Mouse (Mus musculus): ENCODE data around the gene Ankdd1a.

Ankdd1a gene

DNA sequence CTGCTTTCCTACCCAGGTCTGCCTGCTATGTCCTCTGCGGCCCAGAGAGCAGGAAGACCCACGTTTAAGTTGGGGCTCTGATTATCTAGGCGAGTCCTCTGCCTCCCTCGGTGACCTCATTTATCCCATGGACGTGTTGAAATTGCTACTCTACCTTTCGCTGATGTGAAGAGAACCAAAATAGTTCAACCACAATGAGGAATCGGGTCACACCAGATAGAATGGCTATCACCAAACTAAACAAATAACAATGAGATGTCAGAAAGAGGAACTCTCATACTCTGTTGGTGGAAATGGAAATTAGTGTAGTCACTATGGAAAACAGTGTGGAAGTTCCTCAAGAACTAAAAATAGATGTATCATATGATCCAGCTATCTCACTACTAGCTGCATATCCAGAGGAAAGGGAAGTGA is 22.1 kb upstream of the Ankdd1a start:
- in situ Hi-C loops (cut with MboI) = loop anchor here (5.0 kb wide), 1 partner anchor 35 kb away; no protein-coding TSS in a partner anchor

DNA sequence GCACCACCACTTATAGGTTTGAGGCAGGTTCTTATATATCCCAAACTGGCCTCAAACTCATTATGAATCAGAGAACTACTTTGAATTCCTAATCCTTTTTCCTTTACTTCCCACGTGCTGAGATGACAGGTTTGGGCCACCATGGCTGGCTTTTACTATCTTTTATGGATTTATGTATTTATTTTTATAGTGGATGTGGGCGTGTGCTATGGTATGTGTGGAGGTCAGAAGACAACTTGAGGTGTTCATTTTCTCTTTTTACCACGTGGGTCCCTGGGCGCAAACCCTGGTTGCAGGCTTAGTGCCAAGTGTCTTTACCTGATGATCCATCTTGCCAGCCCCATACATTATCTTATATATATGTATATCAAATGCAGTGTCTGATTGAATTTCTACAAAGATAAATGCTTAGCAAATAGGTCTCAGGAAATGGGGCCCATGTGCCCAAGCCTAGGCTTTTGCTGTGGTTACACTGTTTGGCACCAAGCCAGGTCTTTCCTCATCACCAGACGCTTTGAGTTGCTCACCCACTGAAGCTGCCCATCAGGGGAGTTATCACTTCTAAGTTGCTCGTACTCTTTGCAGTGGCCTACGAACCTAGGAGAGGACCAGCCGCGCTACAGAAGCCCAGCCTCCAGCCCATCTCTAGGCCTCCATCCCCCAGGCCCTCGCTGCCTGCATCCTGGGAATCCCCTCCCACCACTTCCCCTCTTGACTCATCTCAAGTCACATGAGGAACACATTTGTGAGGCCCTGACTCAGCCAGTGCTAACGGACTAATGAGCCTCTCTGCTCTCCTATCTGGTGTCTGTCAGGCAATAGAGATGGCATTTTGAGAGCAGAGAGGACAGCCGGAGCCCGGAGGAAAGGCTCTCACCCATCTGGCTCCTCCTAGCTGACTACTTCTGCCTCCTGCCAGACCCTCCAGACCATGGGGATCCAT is 21.4 kb upstream of the Ankdd1a start:
- in situ Hi-C loops (cut with MboI) = loop anchor here (5.0 kb wide), 1 partner anchor 36 kb away; no protein-coding TSS in a partner anchor

DNA sequence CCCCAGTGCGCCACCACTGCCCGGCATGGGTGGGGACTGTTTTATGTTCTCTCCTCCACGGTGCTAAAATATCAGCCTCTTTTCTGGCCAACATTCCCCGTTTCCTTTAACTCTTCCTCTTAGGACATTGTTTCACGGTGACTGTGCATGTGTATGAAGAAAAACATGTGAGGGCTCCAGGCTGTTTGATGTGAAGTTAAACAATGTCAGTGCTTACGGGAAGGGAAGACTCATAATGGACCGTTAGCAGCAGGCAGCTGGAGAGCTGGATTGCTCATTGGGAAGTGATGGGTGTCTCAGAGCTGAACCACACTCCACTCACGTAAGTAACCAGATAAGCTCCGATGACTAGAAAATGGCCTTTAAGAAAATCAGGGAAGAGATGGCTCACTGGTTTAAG is 19.7 kb upstream of the Ankdd1a start:
- in situ Hi-C loops (cut with MboI) = loop anchor here (5.0 kb wide), 1 partner anchor 38 kb away; no protein-coding TSS in a partner anchor

DNA sequence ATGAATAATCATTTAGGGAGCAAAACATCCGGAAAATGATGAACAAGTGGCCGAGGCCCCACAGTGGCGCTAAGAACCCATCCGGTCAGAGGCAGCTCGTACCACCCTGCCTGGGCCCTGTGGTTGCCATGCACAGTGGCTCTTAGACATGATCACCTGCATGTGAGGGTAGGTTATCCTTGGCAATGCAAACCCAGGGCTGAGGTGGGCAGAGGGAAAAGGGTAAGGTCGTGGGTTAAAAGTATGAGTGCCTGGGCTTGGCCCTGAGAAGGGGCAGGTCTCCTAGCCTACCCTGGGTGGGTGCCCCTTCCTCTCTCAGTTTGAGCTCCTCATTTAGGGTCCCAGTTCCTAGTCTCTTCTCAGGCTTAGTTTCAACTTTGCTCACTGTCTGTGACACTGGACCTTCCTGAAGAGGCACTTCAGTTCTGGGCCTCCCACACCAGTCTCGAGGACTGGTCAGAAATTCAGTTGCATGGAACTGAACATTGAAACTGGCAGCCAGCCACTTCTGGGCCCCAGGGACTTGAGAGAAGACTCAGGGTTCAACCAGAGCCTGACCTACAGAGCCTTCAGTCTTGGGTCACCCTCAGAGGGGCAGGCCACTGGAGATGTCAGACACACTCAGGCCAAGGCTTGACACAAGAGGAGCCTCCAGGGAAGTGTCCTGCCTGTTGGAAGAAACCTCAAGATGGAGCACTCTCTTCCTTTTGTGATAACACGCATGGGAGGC is 18.1 kb upstream of the Ankdd1a start:
- in situ Hi-C loops (cut with MboI) = no loop called here

DNA sequence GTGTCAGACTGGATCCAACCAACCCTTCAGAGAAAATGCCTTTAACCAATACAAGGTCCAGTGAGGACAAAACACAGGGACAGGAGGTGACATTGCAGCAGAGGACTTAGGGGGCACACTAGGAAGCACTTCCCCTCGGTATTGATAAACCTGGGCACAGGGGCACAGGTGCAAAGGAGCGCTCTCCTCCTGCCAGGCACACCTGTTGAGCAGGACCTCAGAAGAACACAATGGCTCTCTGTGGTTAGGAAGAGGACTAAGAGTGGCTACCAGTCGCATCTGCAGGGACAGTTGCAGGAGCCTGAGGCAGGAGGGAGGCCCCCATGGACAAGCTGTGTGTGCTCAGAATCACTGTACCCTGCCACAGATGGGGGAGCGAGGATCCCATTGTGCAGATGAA is 16.5 kb upstream of the Ankdd1a start:
- in situ Hi-C loops (cut with MboI) = no loop called here

DNA sequence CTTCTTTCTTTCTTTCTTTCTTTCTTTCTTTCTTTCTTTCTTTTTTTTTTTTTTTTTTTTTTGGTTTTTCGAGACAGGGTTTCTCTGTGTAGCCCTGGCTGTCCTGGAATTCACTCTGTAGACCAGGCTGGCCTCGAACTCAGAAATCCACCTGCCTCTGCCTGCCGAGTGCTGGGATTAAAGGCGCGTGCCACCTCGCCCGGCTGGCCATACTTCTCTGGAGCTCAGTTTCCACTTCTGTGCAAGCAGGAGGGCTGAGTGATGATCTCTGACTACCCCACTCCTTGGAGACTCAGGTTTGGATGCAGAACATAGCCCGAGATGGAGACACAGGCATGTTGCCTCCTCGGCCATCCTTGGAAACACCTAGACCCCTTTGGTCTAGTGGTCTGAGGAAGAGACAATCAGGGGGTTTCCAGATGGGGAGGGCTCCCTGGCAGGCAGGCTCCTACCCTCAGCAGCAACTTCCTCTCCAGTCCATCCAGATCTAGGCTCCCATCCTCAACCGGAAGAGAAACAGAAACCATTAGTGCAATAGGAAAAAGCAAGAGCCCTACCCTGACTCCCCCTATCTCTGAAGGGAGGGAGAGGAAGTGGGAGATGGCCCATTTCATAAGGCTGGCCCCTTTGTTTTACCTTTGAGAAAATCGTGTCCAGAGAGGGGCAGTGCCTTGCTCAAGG is 15.9 kb upstream of the Ankdd1a start:
- in situ Hi-C loops (cut with MboI) = no loop called here

DNA sequence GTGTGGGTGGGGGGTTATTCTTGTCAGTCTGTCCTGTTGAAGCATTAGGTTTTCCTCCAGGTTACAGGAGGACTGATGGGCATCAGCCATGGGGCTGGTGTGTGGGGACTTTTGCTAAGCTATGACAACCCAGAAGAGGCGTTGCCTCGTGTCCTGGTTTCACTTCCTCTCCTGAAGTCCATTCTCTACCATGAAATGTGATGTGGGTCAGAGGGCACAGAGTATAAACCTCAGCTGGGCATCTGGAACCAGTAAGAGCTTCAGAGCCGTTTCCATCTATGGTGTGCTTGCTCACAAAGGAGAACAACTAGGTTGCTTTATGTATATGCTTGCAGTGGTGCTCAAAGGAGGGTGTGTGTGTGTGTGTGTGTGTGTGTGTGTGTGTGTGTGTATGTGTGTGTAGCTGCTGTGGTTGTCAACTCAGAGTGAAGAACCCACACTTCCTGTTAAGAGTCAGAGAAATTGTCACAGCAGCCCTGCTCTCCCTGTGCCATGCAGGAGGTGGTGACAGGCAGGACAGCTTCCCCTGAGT is 15.3 kb upstream of the Ankdd1a start:
- in situ Hi-C loops (cut with MboI) = no loop called here

DNA sequence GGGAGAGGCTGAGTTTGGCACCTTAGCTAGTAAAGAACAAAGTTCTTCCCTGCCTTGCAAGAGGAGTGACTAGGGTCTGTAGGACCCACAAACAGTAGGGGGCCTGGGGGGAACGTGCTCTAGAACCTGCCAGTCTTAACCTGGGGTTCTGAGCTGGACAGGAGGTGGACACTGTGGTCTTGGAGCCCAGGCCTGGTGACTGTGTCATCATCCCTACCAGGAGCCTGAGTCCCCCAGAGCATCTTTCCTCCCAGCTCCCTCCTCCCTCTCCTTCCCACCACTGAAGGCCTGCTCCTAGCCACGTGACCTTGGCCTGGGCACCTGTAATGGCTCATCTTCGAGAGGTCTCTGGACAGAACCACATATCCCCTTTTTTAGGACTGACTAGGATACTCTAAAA is 14.1 kb upstream of the Ankdd1a start:
- in situ Hi-C loops (cut with MboI) = no loop called here

DNA sequence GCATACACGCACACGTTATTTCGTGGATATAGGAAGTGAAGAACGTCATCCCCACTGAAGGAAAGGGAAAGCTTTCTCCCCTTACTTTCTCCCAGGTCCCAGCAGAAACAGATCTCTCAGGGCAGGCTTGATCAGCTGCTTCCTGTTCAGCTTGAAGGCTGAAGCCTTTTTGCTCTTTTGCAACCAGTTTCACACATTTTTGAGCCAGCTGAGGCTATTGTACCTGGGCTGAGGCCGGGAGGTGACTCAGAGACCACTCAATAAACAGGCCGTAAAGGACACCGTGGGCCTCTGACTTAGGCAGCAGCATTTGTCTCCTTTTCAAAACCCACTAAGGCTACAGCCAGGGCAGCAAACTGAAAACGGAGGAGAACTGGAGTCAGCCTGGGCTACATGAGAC is 13.0 kb upstream of the Ankdd1a start:
- in situ Hi-C loops (cut with MboI) = no loop called here

DNA sequence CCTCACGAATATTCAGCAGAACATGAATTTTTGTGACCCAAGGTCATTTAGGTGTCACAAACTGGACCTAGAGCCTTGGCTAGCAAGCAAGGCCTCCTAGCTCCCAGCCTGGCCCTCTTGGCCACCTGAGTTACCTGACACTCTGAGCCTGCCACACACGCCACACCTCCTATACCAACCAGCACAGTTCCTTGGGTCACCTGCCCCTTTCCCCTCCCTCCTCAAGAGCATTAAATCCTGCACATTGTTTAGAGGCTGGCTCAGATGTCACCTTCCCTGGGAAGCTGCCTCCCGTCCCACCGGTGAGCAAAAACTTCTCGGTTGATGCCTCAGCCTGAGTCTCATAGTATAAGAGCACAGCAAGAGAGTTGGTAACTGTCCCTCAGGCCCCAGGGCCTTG is 11.3 kb upstream of the Ankdd1a start:
- in situ Hi-C loops (cut with MboI) = no loop called here

DNA sequence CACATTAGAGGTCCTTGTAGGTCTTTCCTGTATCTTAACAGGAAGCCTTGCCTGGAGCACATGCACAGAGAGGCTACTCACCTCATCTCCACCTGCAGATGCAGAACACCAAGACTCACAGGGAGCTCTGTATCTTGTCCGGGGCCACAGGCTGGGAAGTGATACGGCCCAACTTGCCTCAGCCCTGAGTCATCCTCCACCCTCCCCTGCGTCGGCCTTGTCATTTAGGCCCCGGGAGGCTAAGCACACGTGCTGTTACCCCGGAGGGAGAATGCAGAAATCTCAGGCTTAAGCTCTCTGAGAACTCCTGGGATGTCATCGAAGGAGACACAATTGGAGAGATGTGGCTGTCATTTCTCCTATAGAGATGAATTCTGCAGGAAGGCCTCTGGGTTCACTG is 9.7 kb upstream of the Ankdd1a start:
- in situ Hi-C loops (cut with MboI) = no loop called here

DNA sequence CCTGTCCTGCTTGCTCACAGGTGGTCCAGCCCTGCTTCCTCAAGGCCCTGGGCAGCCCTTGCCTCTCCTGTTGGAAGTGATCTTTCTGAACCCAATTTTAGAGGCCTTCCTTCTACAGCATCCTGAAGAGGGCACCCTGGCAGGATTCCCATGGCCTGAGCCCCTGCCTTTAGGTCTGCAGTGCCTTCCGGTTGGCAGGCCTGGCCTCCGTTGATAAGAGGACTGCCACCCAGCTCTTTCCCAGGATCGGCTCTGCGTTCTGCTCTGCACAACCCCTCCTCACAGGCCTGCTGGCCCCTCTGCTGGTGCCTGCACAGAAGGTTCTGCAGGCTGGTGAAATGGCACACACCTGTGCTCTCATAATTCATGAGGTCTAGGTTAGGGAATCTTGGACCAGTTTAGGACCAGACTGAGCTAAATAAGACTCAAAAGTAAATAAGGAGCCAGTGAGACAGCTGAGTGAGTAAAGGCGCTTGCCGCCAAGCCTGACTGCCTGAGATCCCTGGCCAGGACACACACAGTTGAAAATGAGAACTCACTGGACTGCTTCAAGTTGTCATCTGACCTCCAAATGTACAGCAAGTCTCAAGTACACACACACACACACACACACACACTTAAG is 8.5 kb upstream of the Ankdd1a start:
- in situ Hi-C loops (cut with MboI) = no loop called here

DNA sequence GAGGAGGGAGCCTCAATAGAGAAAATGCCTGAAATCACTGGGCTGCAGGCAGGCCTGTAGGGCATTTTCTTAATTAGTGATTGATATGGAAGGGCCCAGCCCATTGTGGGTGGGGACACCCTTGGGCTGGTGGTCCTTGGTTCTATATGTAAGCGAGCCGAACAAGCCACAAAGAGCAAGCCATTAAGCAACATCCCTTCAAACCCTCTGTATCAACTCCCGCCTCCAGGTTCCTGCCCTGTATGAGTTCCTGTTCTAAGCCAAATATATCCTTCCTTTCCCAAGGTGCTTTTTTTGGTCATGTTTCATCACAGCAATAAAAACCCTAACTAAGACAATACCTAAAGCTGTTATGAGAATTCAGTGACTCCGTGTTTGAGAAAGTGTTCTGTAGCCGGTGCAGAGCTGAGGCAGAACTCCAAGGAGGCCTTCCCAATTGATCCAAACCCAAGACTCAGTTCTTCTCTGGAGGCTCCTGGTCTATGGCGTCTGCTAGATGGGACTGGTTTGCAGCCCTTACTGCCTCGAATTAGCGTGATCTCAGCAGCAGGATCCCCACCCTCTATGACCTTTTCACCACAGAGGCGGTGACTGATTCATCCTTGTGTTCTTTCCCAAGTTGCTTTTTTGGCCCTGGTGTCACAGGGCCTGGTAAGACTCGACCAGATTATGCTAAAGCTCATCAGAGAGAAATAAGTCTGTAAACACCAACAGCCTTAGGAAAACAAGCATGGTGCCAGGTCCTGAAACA is 5.6 kb upstream of the Ankdd1a start:
- in situ Hi-C loops (cut with MboI) = no loop called here

DNA sequence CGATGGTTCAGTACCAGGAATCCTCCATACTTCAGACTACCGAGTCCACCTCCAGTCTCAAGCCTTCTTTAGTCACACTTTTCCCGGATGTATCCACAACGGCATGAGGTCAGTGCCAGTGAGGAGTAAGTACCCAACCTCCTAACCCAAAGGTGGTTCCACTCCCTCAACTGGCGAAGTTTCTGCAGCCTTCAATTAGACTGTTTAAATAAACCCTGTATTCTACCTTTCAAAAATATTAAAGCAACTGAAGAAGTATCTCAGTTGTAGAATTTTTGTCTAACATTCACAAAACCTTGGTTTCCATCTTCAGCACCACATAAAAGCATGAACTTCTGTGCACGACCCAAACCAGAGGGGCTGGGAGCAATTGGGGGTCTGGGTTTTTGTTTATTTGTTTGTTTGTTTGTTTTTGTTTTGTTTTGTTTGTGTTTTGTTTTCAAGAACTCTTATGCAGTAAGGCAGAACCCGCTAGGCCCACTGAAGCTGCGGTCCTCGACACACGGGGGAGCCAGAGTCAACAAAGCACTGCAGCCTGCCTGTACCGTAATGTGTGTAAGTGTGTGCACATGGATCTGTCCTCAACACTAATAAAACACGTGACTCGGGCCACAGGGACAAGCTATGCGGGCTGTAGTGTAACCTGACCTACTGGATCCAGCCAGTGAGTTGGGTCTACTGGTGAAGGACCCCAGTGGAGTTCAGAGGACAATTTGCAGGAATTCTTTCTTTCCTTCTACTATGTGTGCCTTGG is 3.8 kb upstream of the Ankdd1a start:
- in situ Hi-C loops (cut with MboI) = loop anchor here (5.0 kb wide), 2 partner anchors 59 to 139 kb away; partner anchors contain the start of gene Plekho2

DNA sequence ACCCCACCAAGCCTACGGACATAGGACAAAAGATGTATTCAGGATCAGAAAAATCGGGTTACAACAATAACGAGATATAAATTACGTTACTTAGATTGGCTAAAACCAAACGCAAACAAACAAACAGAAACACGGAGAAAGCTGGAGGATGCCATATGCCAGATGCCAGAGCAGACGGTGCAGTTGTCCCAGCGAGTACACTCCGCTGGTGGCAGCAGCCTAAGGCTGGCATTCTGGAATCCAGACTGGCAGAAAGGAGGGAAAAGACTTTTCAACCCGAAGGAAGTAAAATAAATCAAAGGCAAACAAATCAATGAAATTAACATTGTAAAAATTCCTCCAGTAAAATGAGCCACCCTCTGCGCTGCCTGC is 498 bp upstream of the Ankdd1a start:
- in situ Hi-C loops (cut with MboI) = loop anchor here (5.0 kb wide), 2 partner anchors 62 to 142 kb away; partner anchors contain the start of gene Plekho2

DNA sequence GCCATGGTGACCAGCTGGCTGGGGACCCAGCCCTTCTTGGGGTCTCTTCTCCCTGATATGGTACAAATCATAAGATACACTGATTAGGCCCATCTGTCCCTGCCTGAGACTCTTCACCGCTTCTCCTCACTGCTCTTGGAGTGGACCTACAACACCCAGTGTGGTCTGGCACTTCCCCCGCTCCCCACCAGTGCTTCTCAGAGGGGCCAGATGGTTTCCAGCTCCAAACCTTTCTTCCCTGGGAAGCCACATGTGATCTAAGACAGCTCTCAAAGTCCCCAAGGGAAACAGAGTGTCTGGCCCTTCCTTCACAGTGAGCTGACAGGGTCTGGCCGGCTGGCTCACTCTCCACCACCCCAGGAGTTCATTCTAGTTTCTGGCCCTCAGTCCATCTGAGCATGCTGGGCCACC is 5.1 kb downstream of the Ankdd1a start:
- in situ Hi-C loops (cut with MboI) = no loop called here

DNA sequence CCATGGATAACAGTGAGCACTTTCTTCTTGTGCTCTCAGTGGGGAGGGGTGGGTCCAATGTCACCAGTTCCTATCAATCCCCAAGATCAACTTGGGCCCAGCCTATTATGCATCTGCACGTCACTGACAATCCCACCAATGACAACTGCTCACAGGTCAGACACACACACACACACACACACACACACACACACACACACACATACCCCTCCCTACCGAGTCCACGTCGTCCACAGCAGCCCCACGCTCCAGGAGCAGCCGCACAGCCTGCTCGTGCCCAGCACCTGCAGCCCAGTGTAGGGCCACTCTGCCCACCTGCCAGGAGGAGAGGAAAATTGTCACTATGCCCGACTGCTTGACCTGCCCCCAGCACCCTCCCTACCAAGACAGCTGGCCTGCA is 5.6 kb downstream of the Ankdd1a start:
- in situ Hi-C loops (cut with MboI) = no loop called here

DNA sequence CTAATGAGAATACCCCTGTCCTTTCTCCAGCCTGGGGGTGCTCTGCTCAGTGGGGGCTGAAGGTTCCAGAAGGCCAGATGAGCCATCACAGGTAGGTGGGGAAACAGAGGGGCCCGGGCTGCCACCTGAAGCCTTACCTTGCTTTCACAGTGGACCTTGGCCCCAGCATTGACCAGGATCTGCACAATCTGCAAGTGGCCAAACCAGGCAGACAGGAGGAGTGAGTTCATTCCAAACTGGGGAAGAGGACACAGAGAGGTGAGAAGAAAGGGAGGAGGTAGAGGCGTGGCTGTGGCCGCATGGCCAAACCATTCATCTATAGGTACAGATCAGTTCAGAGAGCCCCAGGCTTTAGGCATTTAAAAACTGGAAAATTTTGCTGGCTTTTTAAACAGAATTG is 7.5 kb downstream of the Ankdd1a start:
- in situ Hi-C loops (cut with MboI) = no loop called here

DNA sequence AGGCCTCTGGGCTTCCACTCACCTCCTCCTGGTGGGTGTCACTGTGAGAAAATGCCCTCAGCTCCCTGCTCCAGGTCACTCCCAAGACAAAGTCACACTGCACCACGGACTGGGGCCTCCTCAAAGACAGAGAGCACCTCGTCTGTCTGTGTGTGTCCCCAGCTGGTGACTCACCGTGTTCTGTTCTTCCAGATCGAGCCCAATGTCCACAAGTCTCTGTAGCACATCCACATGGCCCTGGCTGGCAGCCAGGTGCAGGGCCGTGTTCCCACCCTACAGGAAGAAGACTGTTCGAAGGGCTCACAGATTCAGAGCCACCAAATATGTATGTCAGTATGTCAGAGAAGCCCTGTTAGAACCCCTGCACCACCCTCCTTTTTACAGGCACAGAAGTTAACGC is 11.5 kb downstream of the Ankdd1a start:
- in situ Hi-C loops (cut with MboI) = no loop called here
